Mouse (Mus musculus) liver, adult 2 months (tissue): ENCODE measurements around the gene Ckap4.

Experiments used
- CTCF ChIP-seq: fragments of 200-500 bp; IDR thresholded peaks from 2 replicates; pipeline ENCODE4 v1.5.1; 2011; ENCODE audit warnings: low read depth, low read length, control low read depth
- POLR2A ChIP-seq: fragments of 200-500 bp; IDR thresholded peaks from 2 replicates; pipeline ENCODE4 v1.6.1; 2011; ENCODE audit warnings: low read length, control low read depth; ENCODE audit not compliant: insufficient read depth; ENCODE audit errors: extremely low read depth

DNA sequence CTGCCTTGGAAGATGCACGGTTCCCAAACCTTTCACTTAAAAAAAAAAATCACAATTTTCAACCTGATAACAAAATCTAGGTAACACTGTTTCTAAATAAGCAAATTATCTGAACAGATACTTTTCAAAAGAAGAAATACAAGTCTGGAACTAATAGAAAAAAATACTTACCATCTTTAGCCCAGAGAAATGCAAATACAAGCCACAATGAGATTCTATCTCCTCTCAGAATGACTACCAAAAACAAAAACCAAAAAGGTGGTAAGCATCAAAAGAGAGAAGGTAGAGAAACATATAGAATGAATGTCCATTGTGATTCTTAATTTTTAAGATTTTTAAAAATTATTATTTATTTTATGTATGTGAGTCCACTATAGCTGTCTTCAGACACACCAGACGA is 18.6 kb upstream of the Ckap4 start:
- TF ChIP-seq CTCF (no peak), POLR2A (no peak)
